Mouse (Mus musculus) lung, embryonic 14.5 days (tissue): Measurements from ENCODE around the gene Spaca7. TPM values are rescaled to one million over a fixed set of nuclear protein-coding genes. Genes with fewer than 3 reads are reported as not detected.

ENCODE experiments used
- ATAC-seq: fragments of 200-750 bp; cut with Nextera tagmentation; 2 replicates; pipeline ENCODE4 v1.8.0; 2017; ENCODE audit warnings: mild to moderate bottlenecking, moderate TSS enrichment, moderate library complexity; ENCODE audit not compliant: insufficient read depth
- DNase-seq: peaks from one replicate; pipeline ENCODE4 v3.0.0-alpha.2; 2015
- H3K27ac ChIP-seq: fragments of 300-500 bp; sonication (generic); 2 replicates; pipeline ENCODE4 v1.5.1; 2014; ENCODE audit warnings: low read depth, mild to moderate bottlenecking, moderate library complexity
- H3K27me3 ChIP-seq: fragments of 300-500 bp; sonication (generic); 2 replicates; pipeline ENCODE4 v1.6.1; 2014; ENCODE audit warnings: low read length, control low read depth; ENCODE audit not compliant: insufficient read depth
- H3K36me3 ChIP-seq: fragments of 300-500 bp; sonication (generic); 2 replicates; pipeline ENCODE4 v1.6.1; 2014; ENCODE audit warnings: control low read depth; ENCODE audit not compliant: insufficient read depth
- H3K4me1 ChIP-seq: fragments of 300-500 bp; sonication (generic); 2 replicates; pipeline ENCODE4 v1.6.1; 2014; ENCODE audit warnings: antibody characterized with exemption, control low read depth; ENCODE audit not compliant: insufficient read depth
- H3K4me2 ChIP-seq: fragments of 300-500 bp; sonication (generic); 2 replicates; pipeline ENCODE4 v1.6.1; 2014; ENCODE audit warnings: mild to moderate bottlenecking
- H3K4me3 ChIP-seq: fragments of 300-500 bp; sonication (generic); 2 replicates; pipeline ENCODE4 v1.5.1; 2014; ENCODE audit warnings: low read depth, low read length
- H3K9ac ChIP-seq: fragments of 300-500 bp; sonication (generic); 2 replicates; pipeline ENCODE4 v1.6.1; 2014
- H3K9me3 ChIP-seq: fragments of 300-500 bp; sonication (generic); 2 replicates; pipeline ENCODE4 v1.6.1; 2016; ENCODE audit warnings: low read depth, low read length, control low read depth
- CTCF ChIP-seq: IDR thresholded peaks from 2 replicates; pipeline ENCODE4 v1.5.1; 2016; ENCODE audit warnings: antibody characterized with exemption, low read depth
- WGBS: fragments of 180-500 bp; shearing (Covaris S2); extraction: QIAGEN DNeasy Blood & Tissue Kit; methylation state at CpG from one replicate; pipeline ENCODE4 v1.1.7; 2014; 5-methylcytosine and 5-hydroxymethylcytosine counted together
- polyA plus RNA-seq: library from polyadenylated mRNA; unstranded; fragments of >200 nt; fragmentation: Nextera tagmentation; extraction: Ambion mirVana; gene quantifications from 2 replicates; pipeline ENCODE4 v1.2.1, GENCODE M21; 2014

Gene Spaca7
- polyA plus RNA-seq, 1 experiment from 2014 or later = not detected

DNA sequence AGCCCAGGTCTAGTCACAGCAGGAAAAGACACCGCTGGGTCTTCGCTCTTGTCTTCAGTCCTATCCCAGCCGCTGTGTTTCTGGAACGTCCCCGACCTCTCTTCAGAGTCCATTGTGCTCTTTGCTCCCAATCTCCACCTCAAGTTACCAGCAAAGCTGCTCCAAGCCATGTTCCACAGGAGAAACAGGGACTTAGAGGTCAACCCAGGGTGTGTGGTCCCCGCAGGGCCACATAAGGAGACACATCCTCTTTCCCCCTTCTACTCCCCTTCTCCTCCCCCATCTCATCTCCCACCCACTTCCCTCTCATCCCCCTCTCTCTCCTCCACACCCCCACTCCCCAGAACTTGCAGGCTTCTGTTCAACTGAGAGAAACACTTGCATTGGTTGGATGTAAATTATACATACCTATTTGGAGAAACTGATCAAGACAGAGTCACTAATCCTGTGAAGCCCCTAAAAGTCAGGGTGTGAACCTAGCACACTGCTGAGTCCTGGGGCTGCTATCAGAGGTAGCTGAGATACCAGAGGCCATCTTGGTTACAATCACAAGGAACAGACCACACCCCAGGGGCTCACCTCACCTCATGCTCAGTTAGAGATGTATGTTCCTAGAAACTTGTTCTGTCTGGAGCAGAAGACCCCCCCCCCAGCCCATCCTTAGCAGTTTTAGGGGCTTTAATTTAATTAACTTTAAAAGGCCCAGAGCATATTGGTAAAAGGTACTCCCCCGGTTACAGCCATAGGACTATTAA is 25.2 kb upstream of the Spaca7 start:
- ATAC-seq = no peak
- Histone ChIP-seq H3K9ac (no peak overlapping the region), H3K27ac (no peak overlapping the region), H3K9me3 (no peaks in the 10 kb centered on the region), H3K4me1 (no peaks in the 10 kb centered on the region), H3K36me3 (no peaks in the 10 kb centered on the region), H3K27me3 (0 out of 2 replicates have a peak, but pooled peaks cover 3% of the 10 kb centered on the region), H3K4me2 (no peak overlapping the region), H3K4me3 (no peak overlapping the region)
- no peak for DNase-seq
- 75% methylated on average over 7 of the region's 7 CpGs for WGBS
- no peak for TF ChIP-seq CTCF

DNA sequence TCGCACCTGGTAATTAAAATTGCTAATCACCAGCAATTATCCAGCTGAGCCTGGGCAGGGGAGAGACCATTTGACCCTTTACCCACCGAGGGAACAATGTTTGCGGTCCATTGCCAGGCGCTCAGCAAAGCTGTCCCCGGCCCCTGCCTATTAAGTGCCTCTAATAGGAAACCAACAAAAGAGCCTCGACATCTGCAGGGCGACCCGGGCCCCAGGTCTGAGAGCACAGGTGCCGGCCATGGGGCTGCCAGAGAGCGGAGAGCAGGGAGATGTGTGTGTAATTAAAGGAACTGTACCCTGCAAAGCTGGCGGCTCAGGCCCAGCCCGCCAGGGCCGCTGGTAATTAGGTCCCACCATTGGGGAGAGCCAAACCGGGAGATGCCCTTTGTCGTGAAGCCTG is 24.6 kb upstream of the Spaca7 start:
- no peak for DNase-seq
- Histone ChIP-seq H3K9ac (no peak overlapping the region), H3K9me3 (no peaks in the 10 kb centered on the region), H3K27me3 (0 out of 2 replicates have a peak, but pooled peaks cover 3% of the 10 kb centered on the region), H3K27ac (no peak overlapping the region), H3K4me3 (no peak overlapping the region), H3K4me1 (no peaks in the 10 kb centered on the region), H3K36me3 (no peaks in the 10 kb centered on the region), H3K4me2 (no peak overlapping the region)
- ATAC-seq = no peak
- no peak for TF ChIP-seq CTCF
- 16% methylated on average over 15 of the region's 15 CpGs for WGBS

DNA sequence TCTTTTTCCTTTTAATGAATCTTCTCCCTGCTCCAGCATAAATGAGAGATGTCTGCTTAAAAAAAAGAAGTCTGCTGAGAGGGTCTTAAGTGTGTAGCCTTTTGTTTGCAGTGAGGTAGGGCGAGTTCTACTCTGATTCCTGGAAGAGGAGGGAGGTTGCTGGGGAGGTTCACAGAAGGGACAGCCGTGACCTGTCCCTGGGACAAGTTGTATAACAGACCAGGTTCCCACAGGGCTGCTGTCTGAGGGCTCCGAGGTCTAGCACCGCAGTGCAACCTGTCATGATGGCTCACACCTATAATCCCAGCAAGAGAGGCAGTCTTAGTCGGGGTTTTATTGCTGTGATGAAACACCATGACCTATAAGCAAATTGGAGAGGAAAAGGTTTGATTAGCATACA is 24.1 kb upstream of the Spaca7 start:
- no peak for ATAC-seq
- Histone ChIP-seq H3K4me2 (no peak overlapping the region), H3K27ac (no peak overlapping the region), H3K36me3 (no peaks in the 10 kb centered on the region), H3K9me3 (no peaks in the 10 kb centered on the region), H3K4me3 (no peak overlapping the region), H3K9ac (no peak overlapping the region), H3K4me1 (no peaks in the 10 kb centered on the region), H3K27me3 (0 out of 2 replicates have a peak, but pooled peaks cover 3% of the 10 kb centered on the region)
- 45% methylated on average over 5 of the region's 5 CpGs for WGBS
- DNase-seq = no peak
- no peak for TF ChIP-seq CTCF

DNA sequence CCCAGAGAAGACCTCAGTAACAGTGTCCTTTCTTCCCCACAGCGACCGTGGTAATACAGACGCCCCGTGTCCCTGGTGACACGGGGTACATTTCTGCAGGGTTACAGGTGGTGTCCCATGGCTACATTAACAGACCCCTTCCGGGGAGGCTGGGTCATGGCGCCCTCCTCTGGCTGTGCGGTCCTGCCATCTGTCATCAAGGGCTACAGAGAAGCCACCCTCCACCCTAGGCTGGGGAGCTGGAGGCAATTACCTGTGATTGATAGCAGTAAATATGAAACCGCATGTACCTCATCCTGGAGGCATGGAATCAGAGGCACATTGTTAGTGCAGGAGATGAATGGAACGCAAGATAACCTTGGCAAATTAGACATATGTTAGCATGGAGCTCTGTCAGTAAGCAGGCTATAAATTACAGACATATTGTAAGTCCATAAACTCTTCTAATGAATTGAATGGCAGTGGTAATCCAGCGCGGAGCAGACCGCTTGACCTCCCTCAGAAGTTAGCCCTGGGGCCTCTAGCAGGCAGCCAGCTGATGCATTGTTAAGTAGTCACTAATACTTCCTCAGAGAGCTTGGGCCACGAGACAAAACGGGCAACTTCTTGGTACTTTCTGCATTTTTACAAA is 17.2 kb upstream of the Spaca7 start:
- 0 out of 2 replicates have a peak, but pooled peaks cover 3% of the 10 kb centered on the region for H3K27me3 ChIP-seq
- no peaks in the 10 kb centered on the region for H3K36me3 ChIP-seq
- DNase-seq (no peak), ATAC-seq (no peak)
- H3K4me3 ChIP-seq = no peak overlapping the region
- no peak overlapping the region for H3K27ac ChIP-seq
- no peak overlapping the region for H3K9ac ChIP-seq
- no peaks in the 10 kb centered on the region for H3K4me1 ChIP-seq
- 52% methylated on average over 15 of the region's 15 CpGs for WGBS
- no peaks in the 10 kb centered on the region for H3K9me3 ChIP-seq
- H3K4me2 ChIP-seq = no peak overlapping the region
- peak; percentile 14; the same call in 1 of the 2 replicates for TF ChIP-seq CTCF

DNA sequence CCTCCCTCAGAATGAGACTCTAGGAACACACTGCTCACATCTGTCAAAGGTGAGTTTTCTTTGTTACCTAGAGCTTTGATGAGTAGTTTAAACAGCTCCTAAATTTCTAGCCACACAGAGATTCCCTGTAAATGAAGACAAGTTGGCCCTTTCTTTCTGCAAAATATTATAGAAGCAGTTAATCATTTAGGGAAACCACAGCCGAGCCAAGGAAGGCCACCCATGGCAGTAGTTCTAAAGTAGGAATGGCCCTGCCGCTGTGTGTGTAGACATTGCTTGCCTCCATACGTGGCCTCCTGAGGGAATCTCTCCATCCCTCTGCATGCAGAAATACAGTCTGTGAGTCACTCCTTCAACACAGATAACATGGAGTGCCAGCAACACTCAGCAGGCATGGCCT is 14.0 kb upstream of the Spaca7 start:
- Histone ChIP-seq H3K9me3 (no peaks in the 10 kb centered on the region), H3K36me3 (no peaks in the 10 kb centered on the region), H3K27ac (no peak overlapping the region), H3K4me2 (no peak overlapping the region), H3K4me3 (no peak overlapping the region), H3K4me1 (no peaks in the 10 kb centered on the region), H3K27me3 (peaks cover 9% of the 10 kb centered on the region; the same call in 1 of the 2 replicates), H3K9ac (no peak overlapping the region)
- no peak for DNase-seq
- no peak for ATAC-seq
- WGBS = 64% methylated on average over 3 of the region's 3 CpGs
- no peak for TF ChIP-seq CTCF

DNA sequence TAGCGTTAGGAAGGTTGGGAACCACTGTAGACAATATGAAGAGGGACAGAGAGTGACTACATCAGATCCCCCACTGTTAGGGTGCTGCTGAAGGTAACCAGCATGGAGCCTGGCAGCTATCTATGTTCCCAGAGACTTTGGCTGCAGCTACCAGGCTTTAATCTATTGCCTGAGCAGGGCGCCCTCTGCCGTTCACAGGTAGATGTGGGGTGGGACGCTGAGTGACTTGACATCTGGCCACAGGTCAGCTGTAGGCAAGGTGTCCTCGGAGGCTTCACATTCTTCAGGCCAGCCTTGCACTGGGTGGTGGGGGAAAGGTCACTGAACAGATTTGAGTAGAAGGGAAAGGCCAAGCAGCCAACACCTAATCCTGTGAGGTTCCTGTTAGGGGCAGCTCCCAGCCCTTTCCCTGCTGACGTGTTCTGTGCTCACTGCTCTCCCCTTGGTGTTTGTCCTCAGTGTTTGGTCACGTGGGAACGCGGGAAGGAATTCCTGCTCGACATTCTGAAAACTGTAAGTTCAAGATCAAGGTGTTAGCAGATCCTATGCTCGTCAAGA is 11.3 kb upstream of the Spaca7 start:
- Histone ChIP-seq H3K27ac (no peak overlapping the region), H3K4me3 (no peak overlapping the region), H3K9ac (no peak overlapping the region), H3K4me1 (no peaks in the 10 kb centered on the region), H3K27me3 (peaks cover 9% of the 10 kb centered on the region; the same call in 1 of the 2 replicates), H3K4me2 (no peak overlapping the region), H3K36me3 (no peaks in the 10 kb centered on the region), H3K9me3 (no peaks in the 10 kb centered on the region)
- DNase-seq (peak; percentile 73), ATAC-seq (no peak)
- 11% methylated on average over 11 of the region's 11 CpGs for WGBS
- peak; percentile 82 for TF ChIP-seq CTCF

DNA sequence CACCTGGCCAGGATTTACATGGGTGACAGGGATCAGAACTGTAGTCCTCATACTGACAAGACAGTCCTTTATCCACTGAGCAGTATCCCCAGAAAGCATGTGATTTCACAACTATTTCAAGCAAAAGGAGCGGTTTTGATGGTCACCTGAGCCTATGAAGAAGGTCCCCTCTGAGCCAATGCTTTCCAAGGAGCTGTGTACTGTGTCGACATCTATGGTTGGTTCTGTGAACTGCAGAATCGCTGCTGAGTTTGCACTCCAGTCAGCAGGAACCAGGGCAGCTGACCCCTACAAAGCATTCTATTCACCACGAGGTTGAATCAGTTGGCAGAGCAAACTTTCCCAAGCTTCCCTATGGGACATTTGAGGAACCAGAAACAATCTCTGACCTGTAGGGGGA is 8.5 kb upstream of the Spaca7 start:
- ATAC-seq (no peak), DNase-seq (peak; percentile 71)
- no peaks in the 10 kb centered on the region for H3K36me3 ChIP-seq
- H3K4me1 ChIP-seq = no peaks in the 10 kb centered on the region
- 4% methylated on average over 4 of the region's 4 CpGs for WGBS
- H3K27me3 ChIP-seq = peaks cover 9% of the 10 kb centered on the region; the same call in 1 of the 2 replicates
- no peaks in the 10 kb centered on the region for H3K9me3 ChIP-seq
- no peak overlapping the region for H3K27ac ChIP-seq
- H3K9ac ChIP-seq = no peak overlapping the region
- peak; percentile 87 for TF ChIP-seq CTCF
- H3K4me2 ChIP-seq = no peak overlapping the region
- H3K4me3 ChIP-seq = no peak overlapping the region
